Mouse (Mus musculus) retina, adult 2 months (tissue): ENCODE results near the gene Olfr9.
"Not testable (repeated sequence)": the region's sequence is repeated elsewhere in the genome, so short reads cannot be mapped to it uniquely, and the experiment has no call there.

Experiments used
- DNase-seq: peaks from one replicate; pipeline ENCODE4 v3.0.0-alpha.2; 2012; ENCODE audit warnings: low read depth, low spot score

Gene Olfr9

DNA sequence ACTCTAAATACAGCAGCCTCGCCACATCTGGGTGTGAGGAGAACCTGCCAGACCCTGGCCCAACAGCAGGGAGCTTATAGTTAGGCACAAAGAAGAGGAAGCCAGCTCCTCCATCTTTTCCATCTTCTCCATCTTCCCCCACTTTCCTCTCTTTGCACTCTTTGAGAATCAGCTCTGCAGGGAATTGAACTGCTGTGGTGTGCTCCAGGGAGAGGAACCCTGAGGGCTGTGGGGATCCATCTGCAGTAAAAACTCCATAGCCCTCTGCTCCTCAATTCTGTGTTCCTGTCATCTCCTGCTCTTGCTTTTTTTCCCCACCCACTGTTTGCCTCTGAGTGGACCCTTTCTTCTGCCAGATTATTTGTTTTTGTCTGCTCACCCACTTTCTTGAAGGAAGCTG is at the start of gene Olfr9:
Olfr9 (plus strand) TSS at position 301 of the 400 bp plus-strand sequence.
- not testable (repeated sequence) for DNase-seq

DNA sequence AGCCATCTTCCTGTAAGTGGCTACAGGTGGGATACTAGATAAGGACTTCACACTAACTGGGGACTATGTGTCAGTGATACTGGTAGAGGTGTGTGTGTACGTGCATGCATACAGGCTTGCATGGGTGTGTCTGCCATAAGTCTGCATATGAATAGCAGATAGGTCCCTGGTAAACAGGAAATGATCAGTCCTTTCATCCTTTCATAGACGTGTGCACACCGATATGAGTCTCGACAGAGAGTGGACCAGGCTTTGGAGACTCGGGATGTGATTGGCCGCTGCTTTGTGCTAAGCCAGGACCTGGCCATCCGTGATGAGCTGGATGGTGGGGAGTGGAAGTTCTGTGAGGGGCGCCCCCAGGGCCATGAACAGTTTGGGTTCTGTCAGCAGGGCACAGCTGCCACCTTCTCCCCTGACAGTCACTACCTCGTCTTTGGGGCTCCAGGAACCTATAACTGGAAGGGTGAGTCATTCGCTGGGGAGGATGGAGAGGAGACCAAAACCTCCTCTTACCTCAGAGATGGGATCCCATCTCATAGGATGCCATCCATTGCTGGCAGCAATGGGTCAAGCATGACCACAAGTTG is 48.7 kb upstream of the Olfr9 start:
- DNase-seq, result no peak

DNA sequence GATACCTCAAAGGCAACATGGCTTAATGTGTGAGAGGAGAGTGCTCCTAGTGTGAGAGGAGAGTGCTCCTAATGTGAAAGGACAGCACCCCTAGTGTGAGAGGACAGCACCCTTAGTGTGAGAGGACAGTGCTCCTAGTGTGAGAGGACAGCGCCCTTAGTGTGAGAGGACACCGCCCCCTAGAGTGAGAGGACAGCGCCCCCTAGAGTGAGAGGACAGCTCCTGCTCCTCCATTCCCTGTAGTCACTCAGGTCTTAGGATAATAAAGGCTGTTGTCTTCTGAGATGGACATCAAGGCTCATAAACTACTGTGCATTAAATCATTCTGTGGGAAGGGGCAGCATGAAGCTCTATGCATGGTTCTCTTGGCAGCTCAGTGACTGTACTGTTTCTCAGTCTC is 43.6 kb upstream of the Olfr9 start:
- no peak for DNase-seq

DNA sequence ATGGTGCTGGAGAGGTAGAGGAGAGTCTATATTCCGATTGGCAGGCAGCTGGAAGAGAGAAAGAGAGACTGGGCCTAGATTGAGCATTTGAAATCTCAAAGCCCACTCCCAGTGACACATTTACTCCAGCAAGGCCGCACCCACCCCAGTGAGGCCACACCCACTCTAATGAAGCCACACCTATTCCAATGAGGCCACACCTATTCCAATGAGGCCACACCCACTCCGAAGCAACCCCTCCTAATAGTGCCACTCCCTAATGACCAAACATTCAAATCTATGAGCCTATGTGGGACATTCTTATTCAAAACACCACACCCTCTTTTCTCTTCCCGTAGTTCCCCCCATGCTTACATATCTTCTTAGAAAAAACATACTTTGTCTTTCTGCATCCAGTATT is 41.7 kb upstream of the Olfr9 start:
- DNase-seq, result no peak

DNA sequence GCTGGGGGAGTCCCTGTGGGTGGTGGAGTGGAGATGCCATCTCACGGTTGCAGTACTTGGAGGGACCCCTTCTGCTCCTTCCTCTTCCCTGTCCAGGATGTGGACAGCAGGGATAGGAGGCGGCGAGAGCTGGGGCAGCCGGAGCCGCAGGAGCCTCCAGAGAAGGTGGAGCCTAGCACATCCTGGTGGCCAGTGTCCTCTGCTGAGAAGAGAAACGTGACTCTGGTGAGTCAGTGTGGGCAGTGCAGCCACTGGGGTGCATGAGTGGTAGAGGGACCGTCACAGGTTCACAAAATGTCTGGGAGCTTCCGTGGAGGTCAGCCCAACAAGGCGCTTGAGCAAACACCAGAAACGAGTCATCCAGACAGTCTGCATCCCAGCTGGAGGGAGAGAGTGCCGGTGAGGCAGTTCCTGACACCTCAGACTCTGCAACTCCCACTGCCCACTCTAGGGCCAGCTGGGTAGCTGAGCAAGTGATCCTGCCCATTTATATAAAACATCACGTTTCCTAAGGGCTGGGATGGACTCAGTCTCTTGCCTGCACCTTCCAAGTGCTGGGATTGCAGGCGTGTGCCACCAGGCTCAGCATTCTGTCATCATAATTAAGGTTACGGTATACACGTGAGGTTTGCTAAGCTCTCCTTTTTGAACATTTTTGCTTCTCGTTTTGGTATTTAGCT is 38.9 kb upstream of the Olfr9 start:
- DNase-seq, result no peak

DNA sequence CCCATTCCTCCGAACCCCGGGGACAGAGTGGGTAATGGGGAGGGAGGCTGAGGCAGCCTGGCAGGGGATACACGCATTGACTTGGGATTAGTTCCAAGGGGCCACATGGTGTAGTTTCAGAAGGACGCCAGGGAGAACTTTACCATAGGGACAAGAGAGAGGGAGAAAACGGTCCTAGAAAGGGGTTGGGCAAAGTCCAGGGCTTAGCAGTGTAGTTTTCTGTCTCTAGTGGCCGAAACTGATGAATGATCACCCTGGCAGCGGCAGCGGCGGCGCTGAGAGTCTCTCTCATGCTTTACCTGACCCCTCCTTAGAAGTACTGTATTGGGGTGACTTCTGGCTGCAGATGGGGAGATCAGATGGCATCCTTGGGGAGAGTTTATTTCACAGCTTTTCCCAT is 30.9 kb upstream of the Olfr9 start:
- no peak for DNase-seq

DNA sequence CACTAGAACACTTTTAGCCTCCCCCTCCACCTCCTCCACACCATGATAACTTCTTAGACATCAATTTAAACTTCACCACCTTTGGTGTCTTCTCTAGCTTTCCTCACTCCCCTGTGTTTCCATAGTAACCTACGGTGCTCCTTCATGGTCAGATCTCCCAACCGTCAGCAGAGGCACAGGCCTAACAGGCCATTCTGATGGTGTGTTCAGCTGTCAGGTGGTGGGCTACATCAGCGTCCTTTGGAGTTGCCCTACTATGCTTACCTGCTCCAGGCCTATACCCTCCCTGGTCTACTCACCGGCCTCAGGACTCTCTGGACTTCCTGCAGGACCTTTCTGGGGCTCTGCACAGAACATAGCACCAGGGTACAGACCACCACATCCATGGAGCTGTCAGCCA is 29.1 kb upstream of the Olfr9 start:
- no peak for DNase-seq

DNA sequence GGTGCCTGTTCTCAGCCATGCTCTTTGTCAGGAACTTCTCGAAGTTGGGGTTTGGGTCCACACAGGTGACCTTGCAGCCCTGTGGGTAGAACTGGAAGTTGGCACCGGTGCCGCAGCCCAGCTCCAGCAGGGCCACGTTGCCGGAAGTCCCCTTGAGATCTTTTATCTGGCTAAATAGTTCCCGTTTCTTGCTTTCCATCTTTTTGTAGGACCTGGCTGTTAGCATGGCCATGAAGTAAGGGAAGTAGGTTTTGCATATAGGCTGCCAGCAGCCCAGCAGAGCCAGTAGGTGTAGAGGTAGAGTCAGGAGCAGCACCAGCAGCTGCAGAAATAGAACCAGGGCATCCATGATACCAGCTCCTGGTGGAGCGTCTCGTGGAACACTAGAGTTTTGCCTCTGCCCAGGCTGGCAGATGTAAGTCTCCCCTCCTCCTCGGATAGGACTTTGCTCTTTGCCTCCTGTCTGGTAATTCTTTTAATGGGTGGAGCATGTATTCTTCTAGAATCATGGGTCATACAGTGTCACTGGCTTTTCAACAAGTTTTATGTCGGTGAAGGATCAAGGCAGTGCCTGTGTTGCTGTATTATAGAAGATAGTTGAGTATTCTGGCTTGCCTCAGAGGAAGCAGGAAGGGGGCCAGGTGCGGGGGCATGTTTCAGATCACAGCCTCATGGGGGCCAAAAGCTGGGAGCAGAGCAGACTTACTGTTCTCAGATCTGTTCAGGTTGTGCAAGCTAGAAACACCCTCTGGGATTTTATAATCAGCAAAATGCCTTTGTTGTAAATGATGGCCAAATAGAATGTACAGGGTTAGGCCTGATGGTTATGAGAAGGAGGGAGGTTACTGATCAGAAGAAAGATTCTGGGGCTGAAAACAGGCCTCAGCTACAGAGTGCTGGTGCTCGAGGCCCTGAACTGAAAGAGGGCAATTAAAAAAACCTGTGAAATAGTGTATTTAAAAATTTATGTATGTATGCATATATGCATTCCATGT is 28.3 kb upstream of the Olfr9 start, which contains the start of gene Mettl7b:
Mettl7b (minus strand) TSS at position 399 of the 995 bp plus-strand sequence.
- DNase-seq, result no peak

DNA sequence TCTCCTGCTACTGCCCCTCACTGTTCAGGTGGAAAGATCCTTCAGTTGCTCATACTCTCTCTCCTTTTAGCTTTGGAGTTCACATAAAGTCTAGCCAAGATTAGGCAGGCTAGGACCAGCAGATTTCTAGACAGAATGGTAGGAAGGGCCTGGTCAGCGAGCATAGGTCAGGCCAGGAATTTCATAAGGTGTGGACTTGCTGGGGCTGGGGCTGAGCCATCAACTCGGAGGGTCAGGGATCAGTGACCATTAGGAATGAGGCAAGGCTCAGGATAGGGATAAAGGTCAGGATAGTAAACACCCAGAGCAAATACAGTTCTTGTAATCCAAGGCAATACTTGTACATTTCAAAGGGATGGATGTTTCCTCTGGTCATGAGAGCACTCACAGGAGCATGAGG is 24.3 kb upstream of the Olfr9 start:
- DNase-seq, result no peak

DNA sequence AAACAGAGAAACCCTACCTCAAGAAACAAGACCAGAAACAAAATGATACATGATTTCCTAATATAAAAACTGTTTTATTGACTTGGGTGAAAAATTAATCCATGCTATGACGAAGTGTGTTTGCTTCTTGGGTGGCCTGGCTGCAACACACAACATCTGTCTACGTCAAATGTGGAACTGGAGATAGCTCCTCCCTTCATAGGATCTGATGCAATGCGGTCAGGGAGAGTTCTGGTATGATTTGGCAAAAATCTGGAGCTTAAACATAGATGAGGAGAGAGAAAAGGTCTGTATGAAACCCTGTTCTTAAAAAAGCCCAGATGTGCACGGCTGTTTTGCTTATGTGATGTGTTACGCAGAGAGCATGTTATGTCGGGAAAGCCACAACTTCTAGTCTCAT is 23.4 kb upstream of the Olfr9 start:
- DNase-seq, result no peak

DNA sequence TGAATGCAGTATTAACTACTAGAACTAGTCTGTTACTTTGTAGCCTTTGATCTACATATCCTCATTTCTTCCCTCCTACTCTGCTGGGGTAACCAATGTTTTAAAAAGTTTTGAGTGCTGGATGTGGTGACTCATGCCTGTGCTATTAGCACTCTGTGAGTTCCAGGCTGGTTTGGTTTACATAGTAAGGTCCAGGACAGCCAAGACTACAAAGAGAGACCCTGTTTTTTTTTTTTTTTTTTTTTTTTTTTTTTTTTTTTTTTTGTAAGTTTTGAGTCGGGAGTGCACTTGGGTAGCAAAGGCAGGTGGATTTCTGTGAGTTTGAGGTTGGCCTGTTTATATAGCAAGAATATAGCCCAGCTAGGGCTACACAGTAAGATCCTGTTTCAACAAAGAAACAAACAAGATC is 20.9 kb upstream of the Olfr9 start:
- no peak for DNase-seq

DNA sequence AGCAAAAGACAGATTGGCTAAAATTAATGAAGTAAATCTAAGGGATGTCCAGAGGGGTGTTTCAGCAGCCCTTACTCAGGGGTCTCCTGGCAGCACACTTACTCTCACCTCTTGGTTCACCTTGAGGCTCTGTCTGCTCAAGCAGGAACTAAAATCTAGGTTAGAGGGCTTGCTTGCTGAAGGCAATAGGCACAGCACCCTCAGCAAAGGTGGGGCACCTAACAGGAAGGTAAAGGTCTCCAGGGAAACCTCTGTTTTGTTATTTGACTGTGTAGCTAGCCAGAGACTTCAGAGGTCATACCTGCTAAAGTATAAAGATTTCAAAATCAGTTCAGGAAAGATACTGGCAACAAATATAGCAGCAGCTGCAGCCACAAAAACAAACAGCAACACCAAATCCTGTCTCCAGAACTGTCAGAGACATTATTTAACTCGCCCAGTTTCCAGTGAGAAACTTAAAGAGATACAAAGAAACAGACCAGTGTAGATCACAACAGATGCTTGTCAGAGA is 18.4 kb upstream of the Olfr9 start:
- DNase-seq, result no peak

DNA sequence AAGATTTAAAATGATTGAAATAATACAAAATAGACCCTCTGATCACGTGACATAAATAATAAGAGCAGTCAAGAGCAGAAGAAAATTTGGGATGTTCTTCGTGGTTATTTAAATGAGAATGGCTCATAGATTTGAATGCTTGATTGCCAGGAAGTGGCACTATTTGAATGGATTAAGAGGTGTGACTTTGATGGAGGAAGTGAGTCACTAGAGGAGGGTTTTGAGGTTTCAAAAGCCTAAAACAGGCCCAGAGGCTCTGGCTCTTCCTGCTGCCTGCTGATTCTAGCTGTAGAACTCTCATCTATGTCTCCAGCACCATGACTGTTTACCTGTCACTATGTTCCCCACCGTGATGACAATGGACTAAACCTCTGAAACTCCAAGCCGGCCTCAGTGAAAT is 16.4 kb upstream of the Olfr9 start:
- no peak for DNase-seq

DNA sequence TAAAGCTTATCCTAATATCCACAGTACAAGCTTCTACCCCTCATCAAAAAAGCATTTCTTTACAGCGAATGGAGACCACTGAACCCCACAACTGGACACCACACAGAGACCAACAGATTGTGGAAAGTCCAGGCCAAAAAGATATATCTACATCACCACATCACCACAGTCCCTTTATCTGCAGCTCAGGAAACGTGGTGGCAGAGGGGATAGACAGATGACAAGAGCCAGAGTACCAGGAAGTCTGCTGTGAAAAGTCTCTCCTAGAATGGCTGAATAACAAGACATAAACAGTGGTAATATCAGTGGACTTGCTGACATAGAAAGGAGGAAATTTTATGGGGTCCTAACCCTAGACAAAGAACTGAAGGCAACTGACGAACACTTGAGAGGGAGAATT is 12.8 kb upstream of the Olfr9 start:
- DNase-seq, result no peak

DNA sequence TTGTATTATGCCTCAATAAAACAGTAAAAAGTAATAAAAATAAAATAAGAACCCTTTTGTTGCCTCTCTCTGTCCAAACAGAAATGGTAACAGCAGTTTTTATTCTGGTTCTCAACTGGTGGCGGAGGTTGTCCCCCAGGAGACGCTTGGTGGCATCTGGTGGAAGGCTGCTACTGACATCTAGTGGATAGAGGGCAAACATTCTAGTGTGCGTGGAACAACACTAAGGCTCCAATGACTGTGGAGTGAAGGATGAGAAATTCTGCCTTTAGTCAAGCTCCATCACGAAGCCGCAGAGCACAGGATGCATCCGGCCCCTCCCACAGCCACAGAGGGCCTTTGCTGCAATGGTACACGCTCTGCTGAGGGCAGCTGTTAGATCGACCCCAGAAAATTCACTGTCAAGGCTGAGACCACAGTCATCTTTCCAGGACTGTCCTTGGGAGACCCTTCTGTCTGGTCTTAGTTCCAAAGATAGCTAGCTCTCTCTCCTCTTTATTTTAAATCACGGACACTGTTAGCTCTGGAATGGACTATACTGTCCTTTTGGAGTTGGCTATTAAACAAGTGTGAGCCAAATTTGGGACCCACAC is 11.6 kb upstream of the Olfr9 start:
- DNase-seq, result peak; percentile 9

DNA sequence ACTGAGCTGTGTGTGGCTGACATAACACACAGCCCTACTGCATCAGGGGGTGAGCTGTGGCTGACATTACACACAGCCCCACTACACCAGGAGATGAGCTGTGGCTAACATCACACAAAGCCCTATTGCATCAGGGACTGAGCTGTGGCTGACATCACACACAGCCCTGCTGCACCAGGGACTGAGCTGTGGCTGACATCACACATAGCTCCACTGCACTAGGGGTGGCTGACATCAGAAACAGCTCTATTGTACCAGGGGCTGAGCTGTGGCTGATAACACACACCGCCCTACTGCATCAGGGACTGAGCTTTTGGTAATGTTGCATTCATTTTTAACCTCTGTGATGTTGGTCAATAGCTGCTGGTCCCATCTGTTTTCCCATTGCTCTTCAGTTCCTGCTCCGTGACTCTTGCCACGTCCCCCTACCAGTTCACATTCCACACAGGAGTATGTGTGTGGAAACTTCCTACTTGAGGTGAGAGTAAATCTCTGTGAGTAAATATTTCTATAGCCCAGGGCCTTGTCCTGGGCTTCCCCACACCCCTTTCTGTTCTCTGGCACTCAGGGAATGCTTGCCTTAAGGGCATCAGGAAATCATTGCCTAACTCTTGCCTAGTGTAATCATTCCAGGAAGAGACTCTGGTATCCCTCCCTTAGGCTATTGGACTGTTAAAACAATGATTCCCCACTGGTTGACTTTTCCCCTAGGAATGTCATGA is 8.4 kb upstream of the Olfr9 start:
- DNase-seq, result no peak

DNA sequence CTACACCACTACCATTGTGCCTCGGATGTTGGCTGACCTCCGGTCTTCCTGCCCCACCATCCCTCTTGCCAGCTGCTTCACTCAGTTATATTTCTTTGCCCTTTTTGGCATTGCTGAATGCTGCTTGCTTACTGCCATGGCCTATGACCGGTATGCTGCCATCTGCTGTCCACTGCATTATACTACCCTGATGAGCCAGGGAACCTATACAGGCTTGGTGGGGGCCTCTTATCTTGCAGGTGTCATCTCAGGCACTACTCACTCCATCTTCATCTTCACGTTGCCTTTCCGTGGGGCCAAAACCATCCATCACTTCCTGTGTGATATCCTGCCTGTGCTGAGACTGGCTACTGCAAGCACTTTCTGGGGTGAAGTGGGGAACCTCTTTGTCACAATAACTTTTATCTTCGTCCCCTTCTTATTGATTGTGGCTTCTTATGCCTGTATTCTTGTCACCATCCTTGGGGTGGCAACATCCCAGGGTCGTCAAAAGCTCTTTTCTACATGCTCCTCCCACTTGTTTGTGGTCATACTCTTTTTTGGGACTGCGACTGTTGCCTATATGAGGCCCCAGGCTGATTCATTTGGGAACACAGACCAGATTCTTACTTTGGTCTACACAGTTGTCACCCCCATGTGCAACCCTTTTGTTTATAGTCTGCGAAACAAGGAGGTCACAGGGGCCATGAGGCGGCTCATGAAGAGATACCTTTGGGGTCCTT is 1.1 kb downstream of the Olfr9 start:
- not testable (repeated sequence) for DNase-seq

DNA sequence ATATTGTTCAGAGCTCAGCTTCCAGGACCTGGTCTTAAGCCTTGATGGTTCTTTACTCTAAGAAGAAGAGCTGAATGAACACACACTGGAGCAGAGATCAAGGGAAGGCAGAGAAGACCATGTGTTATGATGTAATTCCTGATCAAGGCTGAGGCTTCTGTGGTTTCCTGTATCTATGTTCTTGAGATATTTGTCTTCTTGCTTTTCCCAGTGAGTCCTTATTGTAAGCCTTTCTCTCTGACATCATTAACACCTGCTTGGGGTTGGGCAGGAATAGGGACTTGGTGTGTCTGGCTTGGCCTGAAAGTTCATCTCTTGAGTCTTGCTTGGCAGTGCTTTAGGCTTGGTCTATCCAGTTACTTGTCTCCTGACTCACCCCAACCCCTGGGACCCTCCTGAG is 1.8 kb downstream of the Olfr9 start:
- DNase-seq, result no peak

DNA sequence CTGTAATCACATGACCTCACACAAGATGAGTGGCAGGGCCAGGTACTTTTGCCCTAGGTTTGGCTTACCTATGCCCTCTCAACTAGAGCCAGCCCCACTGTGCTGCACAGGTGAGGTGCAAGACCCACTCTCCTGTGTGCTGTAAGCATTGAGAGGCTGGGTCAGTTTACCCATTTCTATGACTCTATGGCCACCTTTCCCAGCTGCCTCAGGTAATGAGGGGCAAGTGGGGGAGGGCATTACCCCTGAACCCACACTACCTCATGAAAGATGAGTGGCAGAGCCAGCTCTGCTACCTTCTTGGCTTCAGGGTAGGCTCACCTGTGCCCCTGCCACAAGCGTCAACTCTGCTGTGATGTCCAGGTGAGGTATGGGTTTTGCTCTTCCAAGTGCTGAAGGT is 6.6 kb downstream of the Olfr9 start:
- DNase-seq, result no peak

DNA sequence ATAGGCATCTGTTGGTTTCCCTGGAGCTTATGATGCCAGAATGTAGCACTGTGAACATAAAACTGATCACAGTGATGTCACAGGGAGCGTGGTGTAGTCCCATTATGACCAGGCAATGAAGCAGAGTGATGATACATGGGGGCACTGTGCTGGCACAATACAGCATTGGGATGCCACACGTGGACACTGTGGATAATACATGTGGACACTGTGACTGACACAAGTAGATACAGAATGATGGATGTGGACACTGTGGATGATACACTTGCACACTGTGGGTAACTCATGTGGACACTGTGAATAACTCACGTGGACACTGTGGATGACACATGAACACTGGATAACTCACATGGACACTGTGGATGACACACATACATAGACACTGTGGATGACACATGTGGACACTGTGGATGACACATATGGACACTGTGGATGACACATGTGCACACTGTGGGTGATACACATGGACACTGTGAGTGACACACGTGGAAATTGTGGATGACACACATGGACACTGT is 7.4 kb downstream of the Olfr9 start:
- no peak for DNase-seq
